Mouse (Mus musculus): ENCODE results near the gene Rfc4. TPM values are rescaled to one million over a fixed set of nuclear protein-coding genes. Genes with fewer than 3 reads are reported as not detected.
"Not testable (repeated sequence)": the region's sequence is repeated elsewhere in the genome, so short reads cannot be mapped to it uniquely, and the experiment has no call there.

Gene Rfc4
- total RNA-seq, 2 experiments from 2014 or later = 9.7 to 11.5 TPM

DNA sequence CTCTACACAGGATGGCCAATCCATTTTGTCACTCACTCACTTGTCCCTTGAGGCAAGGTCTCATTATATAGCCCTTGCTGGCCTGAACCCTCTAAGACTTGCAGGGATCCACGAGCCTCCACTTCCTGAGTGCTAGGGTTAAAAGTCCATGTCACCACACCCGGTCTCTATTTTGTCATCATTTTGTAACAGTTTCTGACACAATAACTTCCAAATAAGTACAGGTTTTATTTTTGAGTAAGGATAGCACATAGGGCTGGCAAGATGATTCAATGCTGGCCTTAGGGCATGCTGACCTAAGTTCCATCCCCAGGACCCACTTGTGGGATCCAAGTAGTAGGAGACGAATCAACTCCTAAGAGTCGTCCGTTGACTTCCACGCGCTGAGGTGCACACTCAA is 21.4 kb downstream of the Rfc4 start:
- no peak for DNase-seq
- intact Hi-C loops (cut with DNase I) = no loop called here

DNA sequence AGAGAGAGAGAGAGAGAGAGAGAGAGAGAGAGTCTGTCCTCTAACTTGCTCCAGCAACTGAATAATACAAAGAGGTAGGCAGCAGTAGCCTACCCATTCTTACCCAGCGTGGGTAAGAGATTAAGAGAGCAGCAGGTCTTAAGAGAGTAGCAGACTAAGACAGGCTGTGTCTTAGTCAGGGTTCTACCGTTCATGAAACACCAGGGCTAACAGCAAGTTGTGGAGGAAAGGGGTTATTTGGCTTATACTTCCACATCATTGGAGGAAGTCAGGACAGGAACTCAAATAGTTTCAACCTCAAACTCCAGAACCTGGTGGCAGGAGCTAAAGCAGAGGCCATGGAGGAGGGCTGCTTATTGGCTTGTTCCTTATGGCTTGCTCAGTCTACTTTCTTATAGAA is 23.7 kb downstream of the Rfc4 start:
- intact Hi-C loops (cut with DNase I) = no loop called here
- no peak for DNase-seq

DNA sequence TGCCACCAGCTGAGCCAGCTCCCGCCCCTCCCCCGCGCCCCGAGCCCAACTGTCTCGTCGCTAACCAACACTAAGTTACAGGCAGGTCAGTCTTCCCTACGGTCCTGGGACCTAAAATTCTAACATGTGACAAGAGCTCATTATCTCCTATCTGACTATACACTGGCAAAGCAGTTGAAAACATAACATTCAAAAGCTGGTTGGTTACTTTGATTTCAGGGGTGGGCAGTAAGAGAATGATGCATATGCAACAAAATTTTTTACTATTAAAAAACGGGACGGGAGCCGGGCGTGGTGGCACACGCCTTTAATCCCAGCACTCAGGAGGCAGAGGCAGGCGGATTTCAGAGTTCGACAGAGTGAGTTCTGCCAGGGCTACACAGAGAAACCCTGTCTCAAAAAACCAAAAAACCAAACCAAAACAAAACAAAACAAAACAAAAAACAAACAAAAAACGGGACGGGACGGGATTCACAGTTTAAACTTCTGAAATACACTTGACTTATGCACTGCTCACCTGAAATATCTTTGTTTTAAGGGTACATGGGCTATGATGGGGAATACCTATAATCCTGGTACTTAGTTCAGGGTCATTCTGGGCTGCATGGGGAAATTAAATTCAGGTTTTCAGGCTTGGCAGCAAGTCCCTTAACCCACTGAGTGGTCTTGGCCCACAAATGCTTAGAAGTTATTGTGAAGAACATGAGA is 24.3 kb downstream of the Rfc4 start:
- intact Hi-C loops (cut with DNase I) = no loop called here

DNA sequence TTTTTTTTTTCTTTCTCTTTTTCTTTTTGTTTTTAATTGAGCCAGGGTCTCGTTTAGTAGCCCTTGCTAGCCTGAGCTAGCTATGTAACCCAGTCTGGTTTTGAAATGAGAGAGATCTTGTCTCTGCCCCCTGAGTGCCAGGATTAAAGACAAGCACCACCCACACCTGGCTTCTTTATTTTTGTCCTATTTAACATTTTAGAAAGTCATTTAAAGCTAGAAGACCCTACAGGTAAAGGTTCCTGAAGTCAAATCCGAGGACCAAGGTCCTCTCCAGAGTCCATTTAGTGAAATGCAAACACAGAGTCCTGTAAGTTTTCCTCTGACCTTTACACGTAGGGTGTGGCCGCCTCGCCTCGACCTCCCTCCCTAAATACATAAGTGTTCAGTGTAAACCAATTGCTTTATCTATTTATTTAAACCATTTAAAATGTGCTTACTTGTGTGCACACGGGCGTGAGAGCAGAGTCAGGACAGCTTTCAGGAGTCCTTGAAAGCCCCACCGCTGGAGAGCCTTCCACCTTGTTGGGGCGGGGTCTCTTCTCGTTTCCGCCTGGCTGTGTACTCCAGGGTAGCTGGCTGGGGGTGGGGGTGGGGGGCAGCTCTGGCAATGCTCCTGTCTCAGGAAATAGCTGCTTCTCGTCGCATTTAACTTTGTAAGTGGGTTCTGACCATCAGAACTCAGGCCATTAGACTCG is 25.0 kb downstream of the Rfc4 start:
- intact Hi-C loops (cut with DNase I) = no loop called here
- no peak for DNase-seq

More for the DNA sequence above, 24.3 kb downstream of the Rfc4 start:
- DNase-seq = no peak

DNA sequence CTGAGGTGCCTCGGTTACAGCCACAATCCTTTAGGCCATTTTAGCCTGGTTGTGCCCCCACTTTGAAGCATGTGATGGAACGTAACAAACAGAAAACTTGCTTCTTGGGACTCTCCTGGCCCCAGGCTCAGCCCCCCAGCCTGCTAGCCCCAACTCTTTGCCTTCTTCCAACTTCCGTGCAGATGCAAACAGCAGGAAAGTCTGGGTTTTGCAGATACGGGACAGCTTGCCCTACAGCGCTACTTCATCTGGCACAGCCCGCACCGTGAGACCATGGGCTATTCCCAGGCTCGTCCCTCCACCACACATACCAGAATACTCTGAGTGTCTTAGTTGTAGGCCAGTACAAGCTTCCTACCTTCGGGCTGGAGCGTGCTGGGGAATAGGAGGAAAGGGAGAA is 26.9 kb downstream of the Rfc4 start:
- intact Hi-C loops (cut with DNase I) = no loop called here
- no peak for DNase-seq

DNA sequence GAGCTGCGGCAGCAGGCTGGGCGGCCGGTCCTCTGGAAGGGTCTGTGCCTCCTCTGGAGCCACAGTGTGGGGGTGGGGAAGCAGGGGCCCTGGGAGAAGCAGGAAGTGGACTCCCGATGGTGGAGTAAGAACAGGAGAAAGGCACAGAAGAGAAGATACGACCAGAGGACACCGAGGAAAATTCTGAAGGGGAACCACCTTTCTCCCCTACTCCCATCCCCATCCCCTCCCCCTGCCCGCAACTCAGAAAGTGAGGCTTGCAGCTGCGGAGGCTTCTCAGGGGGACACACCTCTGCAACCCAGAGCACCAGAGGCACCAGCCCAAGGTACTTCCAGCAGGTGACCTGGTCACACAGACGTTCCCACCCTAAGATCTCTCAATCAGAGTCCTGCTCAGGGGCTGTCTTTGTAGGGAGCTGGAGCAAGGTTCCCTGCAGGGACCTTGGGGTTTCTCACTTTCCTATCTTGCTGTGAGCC is 27.4 kb downstream of the Rfc4 start:
- intact Hi-C loops (cut with DNase I) = no loop called here
- DNase-seq = no peak

DNA sequence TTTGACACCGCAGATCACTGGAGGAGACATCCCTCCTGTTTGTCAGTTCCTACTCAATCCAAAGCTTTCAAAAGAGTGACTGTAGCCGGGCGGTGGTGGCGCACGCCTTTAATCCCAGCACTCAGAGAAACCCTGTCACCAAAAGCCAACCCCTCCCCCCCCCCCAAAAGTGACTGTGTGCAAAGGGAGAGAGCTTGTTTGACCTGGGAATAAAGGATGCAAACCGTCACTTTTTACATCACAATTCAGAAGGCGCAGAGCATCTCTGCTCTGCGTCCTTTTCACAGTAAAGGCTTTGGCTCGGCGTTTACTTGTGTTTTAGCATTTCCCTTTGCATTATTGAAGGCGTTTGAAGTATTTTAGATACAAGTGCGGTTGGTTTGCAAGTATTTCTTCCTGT is 27.9 kb downstream of the Rfc4 start:
- DNase-seq = no peak
- intact Hi-C loops (cut with DNase I) = no loop called here

DNA sequence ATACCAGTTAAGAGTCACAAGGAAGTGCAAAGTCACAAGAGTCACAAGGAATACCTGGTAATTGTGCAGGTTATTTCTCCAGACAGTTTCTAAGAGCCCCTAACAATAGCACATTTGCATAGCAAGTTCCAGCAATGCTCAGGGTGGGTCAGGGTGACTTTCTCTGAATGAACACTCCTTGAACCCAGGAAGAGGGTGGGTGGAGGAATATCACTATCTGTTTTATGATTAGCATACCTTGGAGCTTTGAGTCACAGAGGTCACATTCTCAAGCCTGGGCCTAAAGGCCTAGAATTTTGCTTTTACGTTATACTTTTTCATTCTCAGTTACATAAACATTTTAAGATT is 29.5 kb downstream of the Rfc4 start:
- DNase-seq; intact Hi-C loops (cut with DNase I): not testable (repeated sequence)

DNA sequence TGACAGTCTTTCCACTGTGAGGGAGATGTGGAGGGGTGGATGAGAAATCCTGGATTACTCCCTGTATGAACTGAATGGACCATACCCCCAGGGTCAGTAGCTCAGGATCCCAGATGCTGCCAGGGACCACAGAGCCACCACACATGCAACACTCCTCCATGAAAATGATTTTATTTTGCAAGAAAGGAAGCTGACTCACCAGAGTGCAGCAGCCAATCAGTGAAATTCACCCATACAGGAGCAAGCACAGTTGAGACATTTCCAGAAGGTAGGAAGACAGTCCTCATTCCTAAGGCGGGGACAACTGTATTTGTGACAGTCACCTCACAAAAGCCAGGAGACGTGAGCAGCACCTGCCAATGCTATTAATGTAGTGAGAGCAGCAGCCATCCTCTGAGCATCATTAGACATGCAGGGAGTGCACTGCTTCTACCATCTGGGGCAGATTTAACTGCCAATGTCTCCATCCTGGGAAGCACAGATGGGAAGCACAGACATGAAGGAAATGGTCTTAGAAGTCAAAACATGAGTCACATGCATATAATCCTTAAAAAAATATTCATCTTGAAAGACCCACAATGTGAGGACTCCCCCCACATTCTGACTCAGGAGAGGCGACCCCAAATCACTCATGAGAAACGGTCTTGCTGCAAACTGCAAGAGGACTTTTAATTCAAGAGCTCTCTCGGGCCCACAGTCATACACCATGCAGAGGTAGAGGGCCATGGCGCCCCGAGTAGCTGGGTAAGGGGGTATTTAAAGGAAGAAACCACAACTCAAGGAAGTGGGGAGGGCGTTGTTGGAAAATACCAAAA is 30.0 kb downstream of the Rfc4 start:
- DNase-seq; intact Hi-C loops (cut with DNase I): not testable (repeated sequence)

DNA sequence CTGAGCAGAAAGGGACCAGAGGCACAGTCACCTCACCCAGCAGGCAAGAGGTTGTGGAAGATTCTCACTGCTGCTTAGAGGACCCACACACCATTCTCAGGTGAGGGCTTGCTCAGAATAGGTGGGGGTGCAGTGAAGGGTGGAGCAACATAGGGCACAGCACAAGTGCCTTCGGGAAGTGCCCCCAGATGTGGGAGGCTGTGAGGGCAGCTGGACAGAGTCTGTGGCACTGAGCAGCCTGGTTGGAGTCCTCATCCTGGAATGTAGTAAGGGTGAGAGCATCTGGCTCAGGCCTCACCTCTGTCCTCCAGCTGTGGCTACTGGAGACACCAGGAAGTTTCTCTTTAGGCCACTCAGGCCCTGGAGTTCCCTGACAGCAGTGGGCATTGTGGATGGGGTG is 30.7 kb downstream of the Rfc4 start:
- intact Hi-C loops (cut with DNase I) = not testable (repeated sequence)

DNA sequence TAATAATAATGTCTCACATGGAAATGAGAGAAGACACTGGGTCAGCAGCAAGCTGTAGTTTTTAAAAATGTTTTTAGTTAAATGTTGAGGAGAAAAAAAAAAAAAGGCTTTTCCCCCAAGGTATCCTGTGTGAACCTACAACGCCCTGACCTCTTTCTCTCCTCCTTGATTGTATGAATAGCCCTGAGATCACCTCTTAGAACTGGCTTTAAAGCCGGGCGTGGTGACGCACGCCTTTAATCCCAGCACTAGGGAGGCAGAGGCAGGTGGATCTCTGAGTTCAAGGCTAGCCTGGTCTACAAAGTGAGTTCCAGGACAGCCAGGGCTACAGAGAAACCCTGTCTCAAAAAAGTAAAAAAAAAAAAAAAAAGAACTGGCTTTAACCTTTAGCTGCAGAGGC is 32.0 kb downstream of the Rfc4 start:
- intact Hi-C loops (cut with DNase I); DNase-seq: not testable (repeated sequence)

More for the DNA sequence above, 30.7 kb downstream of the Rfc4 start:
- not testable (repeated sequence) for DNase-seq

DNA sequence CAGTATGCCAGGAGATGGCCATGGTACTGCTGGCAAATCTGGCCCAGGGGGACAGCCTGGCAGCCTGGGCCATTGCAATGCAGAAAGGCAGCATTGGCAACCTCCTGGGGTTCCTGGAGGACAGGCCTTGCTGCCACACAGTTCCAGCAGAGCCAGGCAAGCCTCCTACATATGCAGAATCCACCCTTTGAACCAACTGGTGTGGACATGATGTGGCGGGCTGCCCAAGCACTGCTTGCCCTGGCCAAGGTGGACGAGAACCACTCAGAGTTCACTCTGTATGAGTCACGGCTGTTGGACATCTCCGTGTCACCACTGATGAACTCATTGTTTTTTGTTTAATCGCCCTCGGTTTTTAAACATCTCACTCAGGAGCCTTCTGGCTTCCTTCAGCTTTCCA is 33.4 kb downstream of the Rfc4 start:
- intact Hi-C loops (cut with DNase I) = loop anchor here (5.0 kb wide), 1 partner anchor 43 kb away; no protein-coding TSS in a partner anchor
- no peak for DNase-seq

DNA sequence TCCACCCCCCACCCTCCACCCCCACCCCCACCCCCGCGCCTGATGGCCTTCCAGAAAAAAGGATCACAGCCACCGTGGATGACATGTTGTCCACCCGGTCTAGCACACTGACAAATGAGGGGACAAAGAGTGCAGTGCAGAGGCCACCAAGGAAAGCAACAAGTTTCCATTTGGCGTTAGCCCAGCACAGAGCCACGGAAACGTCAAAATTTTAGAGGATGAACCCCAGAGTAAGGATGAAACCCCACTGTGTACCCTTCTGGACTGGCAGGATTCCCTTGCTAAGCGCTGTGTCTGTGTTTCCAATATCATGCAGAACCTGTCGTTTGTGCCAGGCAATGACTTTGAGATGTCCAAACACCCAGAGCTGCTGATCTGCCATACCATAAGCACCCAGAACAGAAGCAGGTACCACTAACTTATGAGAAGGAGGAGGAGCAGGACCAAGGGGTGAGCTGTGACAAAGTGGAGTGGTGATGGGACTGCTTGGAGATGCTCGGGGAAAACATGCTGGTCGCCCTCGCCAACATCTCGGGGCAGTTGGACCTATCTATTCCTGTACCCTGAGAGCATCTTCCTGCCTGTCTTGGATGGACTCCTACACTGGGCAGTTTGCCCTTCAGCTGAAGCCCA is 34.1 kb downstream of the Rfc4 start:
- intact Hi-C loops (cut with DNase I) = loop anchor here (5.0 kb wide), 1 partner anchor 44 kb away; no protein-coding TSS in a partner anchor

DNA sequence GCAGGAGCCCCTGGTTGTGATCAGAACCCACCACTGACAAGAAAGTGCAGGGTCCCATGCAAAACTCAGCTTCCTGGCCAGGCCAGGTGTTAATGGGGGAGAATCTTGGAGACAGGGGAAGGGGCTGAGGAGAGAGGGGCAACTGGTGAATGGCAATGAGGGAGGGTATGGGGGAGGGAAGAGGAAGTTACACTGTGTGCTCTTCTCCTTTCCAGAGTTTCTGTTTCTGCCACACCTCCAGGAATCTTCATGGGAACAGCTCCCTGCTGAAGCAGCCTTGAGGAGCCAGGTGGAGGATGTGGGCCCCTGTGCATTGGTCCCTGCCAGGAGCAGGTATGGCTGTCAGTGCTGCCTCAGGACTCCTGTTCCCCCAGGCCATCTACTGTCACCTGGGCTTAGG is 36.2 kb downstream of the Rfc4 start:
- not testable (repeated sequence) for DNase-seq
- intact Hi-C loops (cut with DNase I) = loop anchor here (5.0 kb wide), 1 partner anchor 46 kb away; no protein-coding TSS in a partner anchor

More for the DNA sequence above, 34.1 kb downstream of the Rfc4 start:
- DNase-seq = no peak

DNA sequence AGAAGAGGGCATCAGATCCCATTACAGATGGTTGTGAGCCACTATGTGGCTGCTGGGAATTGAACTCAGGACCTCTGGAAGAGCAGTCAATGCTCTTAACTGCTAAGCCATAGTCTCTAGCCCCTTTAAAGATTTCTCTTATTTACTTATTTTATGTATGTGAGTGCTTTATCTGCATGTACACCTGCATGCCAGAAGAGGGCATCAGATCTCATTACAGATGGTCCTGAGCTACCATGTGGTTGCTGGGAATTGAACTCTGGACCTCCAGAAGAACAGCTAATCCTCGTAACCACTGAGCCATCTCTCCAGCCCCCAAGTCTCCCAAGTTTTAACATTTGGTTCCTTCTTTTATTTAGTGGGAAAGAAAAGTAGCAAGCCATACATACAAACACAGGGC is 39.0 kb downstream of the Rfc4 start:
- intact Hi-C loops (cut with DNase I) = not testable (repeated sequence)

DNA sequence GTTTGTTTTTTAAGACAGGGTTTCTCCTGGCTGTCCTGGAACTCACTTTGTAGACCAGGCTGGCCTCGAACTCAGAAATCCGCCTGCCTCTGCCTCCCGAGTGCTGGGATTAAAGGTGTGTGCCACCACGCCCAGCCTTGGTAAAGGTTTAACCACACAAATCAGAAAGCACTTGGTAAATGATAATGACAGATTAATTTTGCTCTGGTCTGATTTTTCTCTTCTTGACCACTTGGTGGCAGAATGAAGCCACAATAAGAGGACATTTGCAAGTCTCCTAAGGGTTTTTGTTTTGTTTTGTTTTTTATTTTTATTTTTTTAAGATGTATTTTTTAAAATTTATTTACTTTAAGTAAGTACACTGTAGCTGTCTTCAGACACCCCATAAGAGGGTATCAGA is 39.8 kb downstream of the Rfc4 start:
- intact Hi-C loops (cut with DNase I); DNase-seq: not testable (repeated sequence)

More for the DNA sequence above, 39.0 kb downstream of the Rfc4 start:
- not testable (repeated sequence) for DNase-seq

DNA sequence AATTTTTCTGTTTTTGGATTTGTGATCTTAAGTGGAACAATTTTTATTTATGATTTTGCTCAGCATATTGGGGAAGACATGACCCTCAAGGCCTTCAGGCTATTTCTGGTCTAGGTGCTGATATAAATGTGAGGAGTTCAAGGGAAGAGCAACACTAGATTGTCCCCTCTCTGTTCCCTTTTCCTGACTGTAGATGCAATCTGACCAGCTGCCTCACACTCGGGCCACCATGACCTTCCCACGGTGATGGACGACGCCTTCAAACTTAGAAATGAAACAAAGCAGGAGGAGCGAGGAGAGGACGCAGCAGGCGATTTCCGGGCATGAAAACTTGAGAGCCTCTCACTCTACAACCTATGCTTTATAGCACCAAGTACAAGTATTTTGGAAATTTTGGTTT is 40.4 kb downstream of the Rfc4 start:
- intact Hi-C loops (cut with DNase I); DNase-seq: not testable (repeated sequence)

DNA sequence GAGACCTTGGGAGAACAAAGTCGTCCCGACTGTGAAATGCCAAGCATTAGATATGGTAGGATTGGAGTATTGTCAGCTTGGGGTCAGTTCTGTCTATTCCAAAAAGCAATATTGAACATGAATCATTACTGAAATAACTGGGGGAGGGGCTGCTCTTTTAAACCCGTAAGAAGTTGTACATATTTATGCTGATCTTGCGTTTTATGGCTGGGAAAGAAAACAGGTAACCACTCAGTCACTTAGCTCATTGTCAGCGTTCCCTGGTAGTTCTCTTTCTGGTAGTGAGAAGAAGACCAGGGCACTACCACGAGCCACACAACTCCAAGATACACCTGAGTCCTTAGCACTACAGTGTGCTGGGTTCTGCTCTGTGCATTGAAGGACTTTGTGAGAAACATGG is 50.0 kb downstream of the Rfc4 start:
- intact Hi-C loops (cut with DNase I); DNase-seq: not testable (repeated sequence)
